Mouse (Mus musculus): ENCODE results near the gene Trim60.
"Not testable (repeated sequence)": the region's sequence is repeated elsewhere in the genome, so short reads cannot be mapped to it uniquely, and the experiment has no call there.

Trim60 gene

DNA sequence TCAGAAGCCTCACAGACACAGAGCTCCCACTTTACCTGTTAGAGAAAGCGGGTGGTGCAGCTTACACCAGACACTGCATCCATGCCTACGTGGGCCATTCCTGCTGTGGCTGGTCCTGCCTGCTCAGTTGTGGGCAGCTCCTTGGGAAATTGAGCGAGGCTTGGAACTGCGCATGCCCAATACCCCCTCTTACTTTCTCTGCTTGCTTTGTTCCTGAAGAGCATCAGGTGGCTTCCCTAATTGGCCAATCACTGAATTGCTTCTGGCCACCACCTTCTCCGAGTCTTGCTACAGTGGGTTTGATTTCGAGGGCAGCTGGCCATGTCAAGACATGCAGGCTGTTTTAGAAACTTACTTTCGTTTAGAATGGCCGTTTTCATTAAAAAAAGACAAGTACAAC is at the start of gene Trim60, which contains the start of gene Trim61:
TSS of gene Trim60 (minus strand) at position 162 of the 400 bp plus-strand sequence.
TSS of gene Trim61 (minus strand) at position 101 of the 400 bp plus-strand sequence.
- no peak for DNase-seq (ENCODE audit: low spot score in 2 of 2)

DNA sequence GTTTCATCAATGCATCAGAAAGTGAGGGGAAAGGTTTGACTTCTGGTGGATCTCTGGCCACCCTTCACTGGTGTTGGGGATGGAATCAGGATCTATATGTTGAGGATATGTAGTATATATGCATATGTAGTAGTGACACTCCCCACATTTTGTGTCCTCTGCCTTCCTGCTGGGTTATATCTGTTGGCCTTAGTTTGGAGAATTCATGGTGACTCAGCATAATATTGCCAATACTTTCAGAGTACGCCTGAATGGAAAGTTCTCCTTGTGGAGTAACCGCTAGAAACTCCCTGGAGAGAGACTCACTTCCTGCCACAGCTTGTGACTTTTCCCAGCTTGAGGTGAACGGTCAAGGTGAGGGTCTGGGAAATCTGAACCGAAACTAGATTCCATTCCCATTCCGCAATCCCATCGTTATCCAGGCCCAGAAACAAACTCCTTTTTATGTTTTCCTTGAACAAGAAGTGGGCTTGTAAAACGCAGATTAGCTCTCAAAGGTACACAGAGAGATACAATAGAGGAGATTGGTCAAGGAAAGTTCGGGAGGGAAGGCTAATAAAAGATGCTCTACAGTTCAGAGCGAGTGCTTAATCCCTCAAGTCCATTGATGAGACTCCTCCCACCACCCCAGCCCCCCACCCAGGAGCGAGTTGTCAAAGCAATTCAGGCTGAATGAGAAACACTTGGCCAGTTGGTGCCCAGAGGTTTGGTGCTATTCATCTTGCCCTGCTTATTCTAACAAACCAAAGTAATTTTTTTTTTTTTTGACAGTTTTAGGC is 49.5 kb upstream of the Trim60 start:
- DNase-seq (ENCODE audit: low spot score in 2 of 2) = no peak

DNA sequence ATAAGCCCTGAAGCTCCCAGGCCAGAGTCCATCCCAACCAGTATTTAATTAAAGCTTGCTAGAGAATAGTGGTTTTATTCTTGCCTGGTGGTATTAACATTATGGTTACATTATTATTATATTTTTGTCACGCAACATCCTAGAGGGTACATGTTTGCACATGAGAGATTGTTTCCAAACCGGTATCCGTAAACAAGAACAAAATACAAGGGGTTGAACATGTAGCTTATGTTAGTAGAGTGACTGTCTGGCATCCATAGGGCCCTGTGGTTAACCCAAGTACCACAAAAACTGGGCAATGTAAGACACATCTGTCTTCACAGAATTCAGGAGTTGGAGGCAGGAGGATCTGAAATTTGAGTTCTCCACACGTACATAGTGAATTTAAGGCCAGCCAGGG is 48.6 kb upstream of the Trim60 start:
- DNase-seq (ENCODE audit: low spot score in 2 of 2) = no peak

DNA sequence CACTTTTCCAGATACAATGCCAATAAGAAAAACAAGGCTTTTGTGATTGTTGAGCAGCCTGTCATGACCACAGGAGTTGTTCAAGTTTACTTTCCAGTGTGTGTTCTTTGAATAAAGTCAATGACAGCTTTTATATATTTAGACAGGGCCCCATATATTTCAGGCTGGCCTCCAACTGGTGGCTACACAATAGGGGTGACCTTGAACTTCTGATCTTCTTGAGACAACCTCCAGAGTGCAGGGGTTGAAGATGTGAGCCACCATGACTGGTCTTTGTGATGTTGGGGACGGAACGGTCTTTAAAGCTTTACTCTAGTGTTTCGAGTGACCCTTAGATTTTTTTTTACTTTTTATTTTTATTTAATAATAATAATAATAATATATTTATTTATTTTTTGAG is 47.2 kb upstream of the Trim60 start:
- no peak for DNase-seq (ENCODE audit: low spot score in 2 of 2)

DNA sequence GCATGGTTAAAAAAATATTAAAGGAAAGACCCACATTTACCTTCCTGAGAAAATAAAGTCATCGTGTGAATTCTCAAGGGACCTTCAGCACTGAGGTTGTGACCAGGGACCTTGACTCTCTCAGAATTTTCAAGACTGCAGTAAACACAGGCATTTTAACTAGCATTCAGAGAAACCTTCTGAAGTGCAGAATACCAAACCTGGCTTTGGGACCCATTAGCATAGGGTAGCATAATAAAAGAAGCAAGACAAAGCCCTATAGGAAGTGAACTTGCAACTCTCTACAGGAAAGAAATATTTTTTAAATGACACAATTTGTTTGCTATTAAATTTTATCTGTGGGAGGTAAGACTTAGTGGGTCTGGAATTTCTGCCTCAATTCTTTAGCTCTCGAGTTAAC is 45.7 kb upstream of the Trim60 start:
- no peak for DNase-seq (ENCODE audit: low spot score in 2 of 2)

DNA sequence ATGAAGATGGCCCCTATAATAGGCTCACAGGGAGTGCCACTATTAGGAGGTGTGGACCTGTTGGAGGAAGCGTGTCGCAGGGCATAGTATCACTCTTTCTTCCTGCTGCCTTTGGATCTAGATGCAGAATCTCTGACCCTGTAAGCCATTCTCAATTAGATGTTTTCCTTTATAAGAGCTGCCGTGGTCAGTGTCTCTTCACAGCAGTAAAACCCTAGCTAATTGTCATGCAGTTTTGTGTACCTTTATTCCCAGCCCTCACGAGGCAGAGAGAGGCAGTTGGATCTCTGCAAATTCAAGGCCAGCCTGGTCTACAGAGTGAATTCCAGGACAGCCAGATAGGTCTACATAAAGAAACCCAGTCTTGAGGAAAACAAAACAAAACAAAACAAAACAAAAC is 43.8 kb upstream of the Trim60 start:
- no peak for DNase-seq (ENCODE audit: low spot score in 2 of 2)

DNA sequence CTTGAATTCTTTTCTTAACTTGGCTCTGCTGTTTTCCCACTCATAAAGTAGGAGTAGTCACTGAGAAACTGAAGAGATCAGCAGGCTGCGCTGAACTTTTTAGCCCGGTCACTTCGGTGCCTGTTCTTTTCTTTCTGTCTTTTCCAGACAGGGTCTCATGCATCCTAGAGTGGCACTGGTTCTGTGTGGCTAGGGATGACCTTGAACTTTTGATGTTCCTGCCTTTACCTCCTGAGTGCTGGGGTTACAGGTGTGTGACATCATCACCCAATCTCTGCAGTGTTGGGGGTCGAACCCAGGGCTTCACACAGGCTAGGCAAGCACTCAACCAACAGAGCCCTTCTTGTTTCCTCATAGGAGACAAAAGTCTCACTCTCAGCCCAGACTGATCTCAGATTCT is 38.3 kb upstream of the Trim60 start:
- DNase-seq (ENCODE audit: low spot score in 2 of 2) = no peak

DNA sequence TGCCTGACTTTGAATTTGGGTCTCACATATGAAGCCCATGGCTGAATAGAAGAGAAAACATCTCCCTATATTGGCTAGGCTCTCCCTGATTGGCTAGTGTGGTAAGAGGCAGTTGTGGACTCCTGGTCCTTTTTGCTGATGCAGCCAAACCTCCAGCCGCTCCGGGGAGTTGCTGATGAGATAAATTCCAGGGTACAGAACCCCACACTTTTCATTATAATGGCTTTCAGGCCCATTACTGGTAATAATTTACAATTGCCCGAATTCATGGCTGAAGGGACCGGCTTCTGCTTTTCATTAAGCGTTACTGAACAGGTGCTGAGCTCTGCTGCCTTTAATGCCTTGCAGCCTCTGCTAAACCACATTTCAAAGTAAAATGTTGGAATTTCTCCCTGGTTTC is 35.6 kb upstream of the Trim60 start:
- DNase-seq (ENCODE audit: low spot score in 2 of 2) = no peak

DNA sequence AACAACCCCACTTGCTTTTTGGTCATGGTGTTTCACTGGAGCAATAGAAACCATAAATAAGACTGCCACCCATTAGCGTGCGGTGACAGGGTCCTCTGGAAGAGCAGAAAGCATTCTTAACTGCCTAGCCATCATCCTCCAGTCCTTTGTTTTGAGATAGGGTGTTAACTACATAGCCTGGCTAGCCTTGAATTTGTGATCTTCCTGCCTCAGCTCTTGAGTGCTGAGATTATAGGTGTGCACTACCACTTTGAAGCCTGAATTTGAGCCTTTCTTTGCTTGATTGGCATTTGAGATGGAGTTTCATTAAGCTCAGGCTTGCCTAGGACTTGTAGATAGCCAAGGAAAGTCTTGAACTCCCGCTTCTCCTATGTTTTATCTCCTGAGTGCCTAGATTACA is 35.2 kb upstream of the Trim60 start:
- no peak for DNase-seq (ENCODE audit: low spot score in 2 of 2)

DNA sequence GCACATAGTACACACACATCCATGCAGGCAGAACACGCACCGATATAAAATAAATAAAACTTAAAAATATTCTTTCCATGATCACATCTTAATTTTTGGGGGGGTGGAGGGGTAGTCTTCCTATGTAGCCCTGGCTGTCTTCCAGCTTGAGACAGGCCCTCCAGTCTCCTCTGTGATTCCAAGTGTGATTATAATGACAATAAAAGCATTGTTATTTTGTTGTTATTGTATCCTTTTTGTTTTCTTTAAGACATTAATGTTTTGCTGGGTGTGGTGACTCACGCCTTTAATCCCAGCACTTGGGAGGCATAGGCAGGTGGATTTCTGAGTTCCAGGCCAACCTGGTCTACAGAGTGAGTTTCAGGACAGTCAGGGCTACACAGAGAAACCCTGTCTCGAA is 29.4 kb upstream of the Trim60 start:
- DNase-seq (ENCODE audit: low spot score in 2 of 2) = no peak

DNA sequence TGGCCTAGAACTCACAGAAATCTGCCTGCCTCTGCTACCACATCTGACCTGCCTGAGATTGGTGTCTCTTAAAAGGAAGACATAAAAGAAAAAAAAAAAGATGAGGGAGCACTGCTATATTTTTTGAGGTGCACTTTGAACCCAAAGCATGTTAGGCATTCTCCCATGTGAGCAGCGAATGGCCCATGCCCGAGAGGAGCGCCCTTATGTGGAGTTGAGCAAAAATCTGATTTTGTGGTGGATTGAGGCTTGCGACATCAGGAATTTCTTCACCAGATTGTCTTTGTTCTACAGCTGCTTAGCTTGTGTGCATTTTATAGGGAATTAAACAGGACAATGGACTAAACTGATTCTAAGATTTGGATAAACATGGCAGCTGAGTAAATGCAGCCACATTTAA is 28.8 kb upstream of the Trim60 start:
- no peak for DNase-seq (ENCODE audit: low spot score in 2 of 2)

DNA sequence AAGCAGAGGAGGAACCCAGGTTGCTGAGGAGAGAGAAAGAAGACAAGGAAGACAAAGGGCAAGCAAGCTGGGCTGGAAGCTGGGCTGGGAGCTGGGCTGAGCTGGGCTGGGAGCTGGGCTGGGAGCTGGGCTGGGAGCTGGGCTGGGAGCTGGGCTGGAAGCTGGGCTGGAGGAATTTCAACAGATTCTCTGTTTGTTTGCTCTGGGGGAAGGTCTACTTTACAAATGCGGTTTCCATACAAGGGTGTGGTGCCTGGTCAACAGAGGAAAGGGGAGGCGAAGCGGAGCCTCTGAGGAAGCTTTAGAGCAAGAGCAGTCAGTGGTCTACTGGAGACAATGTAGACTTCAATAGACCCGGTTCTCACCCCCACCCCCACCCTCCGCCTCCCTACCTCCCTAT is 28.2 kb upstream of the Trim60 start:
- no peak for DNase-seq (ENCODE audit: low spot score in 2 of 2)

DNA sequence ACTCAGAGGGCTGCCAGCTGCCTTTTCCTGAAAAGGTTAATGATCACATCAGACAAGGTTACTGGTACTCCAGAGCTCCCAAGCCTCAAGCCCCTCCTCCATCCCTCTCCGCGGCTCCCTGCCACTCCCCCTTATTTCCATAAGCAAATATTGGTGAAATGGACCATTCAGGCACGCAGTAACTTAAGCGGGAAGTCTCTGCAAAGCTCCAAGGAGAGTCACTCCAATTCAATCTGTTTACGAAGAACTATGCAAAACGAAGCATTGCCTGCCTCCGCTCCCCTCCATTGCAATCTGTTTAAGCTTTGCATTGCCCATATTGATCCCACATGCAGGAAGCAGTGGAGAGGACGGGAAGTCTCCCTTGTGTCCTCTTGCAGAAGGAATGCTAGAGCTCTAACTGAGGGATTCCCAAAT is 18.7 kb upstream of the Trim60 start, which contains the start of gene Apela:
TSS of gene Apela (minus strand) at position 220 of the 417 bp plus-strand sequence.
- no peak for DNase-seq (ENCODE audit: low spot score in 2 of 2)

DNA sequence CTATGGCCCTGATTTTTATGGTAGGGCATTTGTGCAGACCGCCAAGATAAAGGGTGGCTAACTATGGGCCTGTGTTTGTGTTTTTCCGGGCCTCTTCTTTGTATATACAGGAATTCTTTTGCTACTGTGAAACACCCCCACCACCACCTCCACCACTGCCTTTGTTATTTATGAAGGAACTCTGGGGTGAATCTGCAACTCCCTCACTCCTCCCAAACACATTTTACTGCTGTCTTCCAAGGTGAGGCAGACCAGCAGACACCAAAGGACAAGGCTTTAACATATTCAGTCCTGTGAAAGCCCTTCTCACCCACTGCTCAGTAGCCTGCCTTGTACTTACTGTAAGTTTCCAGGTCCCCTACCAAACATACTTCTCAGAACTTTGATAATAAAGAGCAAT is 15.8 kb upstream of the Trim60 start:
- DNase-seq (ENCODE audit: low spot score in 2 of 2) = no peak

DNA sequence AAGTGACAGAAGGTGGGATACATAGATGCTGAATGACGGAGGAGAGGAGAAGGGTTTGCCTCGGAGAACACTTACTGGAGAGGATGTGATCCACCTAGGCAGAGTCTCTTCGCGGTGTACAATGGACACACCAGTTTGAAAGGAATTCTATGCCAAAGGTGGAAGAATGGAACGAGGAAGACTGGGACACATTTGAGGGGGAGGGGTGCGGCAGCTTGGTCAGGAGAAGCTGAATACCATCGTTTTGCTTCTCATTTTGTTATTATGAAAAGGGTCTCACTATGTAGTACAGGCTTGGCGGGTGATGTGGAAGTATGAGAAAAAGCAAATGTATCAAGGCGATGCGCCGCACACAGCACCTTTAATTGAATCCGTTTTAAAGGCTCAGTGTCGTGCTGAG is 14.7 kb upstream of the Trim60 start:
- DNase-seq (ENCODE audit: low spot score in 2 of 2) = no peak

DNA sequence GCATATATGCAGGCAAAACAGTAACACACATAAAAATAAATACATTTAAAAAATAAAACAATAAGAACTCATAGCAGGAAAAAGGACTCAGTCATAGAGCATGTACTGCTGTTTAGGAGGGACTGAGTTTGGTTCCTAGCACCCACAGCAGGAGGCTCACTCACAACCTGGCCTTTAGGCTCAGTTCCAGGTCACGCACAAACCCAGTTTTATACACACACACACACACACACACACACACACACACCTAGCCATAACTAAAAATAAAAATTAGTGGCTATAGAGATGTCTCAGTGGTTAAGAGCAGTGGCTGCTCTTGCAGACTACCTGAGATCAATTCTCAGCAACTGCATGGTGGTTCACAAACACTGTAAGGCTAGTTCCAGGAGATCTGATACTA is 13.7 kb upstream of the Trim60 start:
- no peak for DNase-seq (ENCODE audit: low spot score in 2 of 2)

DNA sequence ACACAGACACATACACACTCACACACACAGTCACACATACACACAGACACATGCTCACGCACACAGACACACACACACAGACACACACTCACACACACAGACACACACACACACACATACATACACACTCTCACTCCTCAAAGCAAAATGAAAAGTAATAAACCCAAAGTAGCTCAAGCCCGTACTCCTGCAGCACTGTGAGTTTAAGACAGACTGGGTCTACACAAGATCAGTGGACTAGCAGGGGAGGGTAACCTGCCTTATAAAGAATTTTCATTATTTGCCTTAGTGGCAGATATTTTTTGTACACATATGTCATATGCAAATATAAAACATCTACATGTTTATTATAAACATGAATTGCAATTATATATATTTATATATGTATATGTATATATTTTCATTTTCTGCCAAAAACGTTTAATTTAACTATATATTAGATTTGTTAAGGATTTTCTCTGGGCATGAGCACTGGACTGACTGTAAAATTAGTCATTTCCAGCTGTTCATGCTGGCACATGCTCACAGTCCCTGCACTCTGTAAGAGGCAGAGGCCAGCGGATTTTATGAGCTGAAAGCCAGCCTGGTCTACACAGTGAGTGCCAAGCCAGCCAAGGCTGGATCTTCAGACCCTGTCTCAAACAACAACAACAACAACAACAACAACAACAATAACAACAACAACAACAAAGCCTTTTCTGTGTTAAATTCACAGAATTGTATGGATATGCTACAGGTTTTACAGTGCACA is 12.5 kb upstream of the Trim60 start:
- DNase-seq (ENCODE audit: low spot score in 2 of 2) = no peak

DNA sequence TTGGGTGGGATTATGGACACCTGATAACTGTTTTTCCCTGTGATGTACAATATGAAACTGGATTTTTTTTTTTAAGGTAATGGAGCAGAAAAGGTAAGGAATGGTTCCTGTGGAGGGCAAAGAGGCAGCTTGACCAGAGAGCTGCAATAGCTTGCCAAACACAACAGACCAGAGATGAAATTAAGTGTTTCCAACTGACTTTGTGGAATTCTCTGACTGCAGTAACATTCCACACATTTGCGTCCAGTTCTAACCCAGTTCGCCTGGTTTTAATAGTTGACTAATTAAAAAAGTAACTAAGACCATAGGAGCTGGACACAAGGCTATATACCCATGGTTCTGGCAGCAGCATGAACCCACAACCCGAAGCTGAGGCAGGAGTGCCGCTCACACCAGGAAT is 11.4 kb upstream of the Trim60 start:
- DNase-seq (ENCODE audit: low spot score in 2 of 2) = no peak

DNA sequence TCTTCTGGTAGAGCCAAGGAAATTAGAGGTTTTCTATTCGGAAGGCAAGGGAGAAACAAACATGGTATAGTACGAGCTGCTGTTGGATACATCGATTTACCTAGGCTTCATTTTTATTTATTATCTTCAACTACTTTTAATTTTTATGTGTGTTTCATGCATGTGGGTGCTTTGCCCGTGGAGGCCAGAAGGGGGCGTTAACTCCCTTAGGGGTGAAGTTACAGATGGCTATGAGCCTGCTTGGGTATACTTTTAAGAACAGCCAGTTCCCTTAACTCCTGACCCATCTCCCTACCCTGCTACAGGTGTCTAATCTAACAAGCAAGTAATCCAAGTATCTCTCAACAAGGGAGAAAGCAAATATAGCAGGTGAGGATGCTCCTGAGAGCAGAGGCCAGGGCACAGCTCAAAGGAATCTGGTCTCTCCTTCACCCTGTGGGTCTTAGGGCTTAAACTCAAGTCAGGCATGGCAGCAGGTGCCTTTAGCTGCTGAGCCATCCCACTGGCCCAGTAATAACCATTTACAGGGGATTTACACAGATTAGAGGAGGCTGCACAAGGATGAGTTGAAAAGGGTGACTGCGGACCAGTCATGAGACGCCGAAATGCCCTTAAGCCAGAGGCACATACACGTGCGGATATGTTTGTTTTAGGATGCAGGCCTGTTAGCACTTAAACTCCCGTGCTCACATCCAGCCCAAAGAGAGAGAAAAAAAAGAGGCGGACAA is 10.7 kb upstream of the Trim60 start:
- DNase-seq (ENCODE audit: low spot score in 2 of 2) = no peak

DNA sequence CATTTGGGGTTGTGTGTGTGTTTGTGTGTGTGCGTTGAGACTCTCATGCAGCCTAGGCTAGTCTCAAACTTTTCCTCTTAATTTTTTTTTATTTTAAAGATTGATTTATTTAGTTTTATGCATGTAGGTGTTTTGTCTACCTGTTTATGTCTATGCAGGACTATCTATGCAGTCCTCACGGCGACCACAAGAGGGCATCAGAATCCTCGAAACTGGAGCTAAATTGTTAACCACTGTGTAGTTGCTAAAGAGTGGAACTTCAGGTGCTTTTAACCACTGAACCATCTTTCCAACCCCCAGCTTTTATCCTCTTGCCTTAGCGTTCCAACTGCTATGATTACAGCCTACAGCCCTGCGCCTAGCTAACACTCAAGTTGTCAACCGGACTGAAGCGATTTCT is 4.1 kb upstream of the Trim60 start:
- peak; percentile 5 to 53 for DNase-seq (ENCODE audit: low spot score in 2 of 2)

DNA sequence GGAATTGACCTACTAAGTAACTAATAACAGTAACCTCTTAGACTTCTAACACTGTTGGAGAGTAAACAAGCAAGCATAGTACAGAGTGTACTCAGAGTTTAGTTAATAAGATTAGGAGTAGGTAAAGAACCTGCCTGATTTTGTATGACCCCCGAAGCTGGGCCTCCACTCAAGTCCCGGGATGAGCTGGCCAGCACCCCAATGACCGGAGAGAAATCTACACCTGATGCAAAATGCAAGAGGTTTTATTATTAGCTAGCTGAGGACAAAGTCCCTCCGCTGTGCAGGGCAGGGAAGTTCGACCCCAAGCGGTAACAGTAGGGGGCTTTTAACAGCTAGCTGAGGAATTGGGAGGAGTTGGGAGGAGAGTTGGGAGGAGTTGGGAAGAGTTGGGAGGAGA is 10.8 kb downstream of the Trim60 start:
- DNase-seq (ENCODE audit: low spot score in 2 of 2) = not testable (repeated sequence)

DNA sequence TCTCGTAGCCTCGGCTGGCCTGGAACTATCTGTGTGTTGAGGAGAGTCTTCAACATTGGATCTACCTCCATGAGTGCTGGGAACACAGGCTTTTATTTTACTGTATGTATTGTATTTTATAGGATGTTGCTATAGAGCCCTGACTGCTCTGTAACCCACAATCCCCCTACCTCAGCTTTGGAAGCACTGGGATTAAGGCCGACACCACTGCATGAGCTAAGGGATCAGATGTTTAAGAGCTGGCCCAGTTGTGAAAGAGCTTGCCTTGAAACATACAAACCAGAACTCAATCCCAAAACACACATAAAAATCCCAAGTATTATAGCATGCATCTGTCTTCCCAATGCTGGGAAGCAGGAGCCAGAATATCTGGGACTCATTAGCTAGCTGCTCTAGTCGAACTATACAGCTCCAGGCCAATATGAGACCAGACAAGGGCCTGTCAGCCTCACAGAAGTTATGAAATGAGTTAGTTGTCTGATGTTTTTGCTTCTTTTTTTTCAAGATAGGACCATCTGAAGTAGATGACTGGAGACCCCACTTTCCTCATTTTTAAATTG is 19.5 kb downstream of the Trim60 start:
- DNase-seq (ENCODE audit: low spot score in 2 of 2) = no peak

All from frontal cortex, postnatal 10 days (tissue).